Mouse (Mus musculus) MEL (cell line): Measurements from ENCODE around the gene Eml1.

Experiments used
- CHD2 ChIP-seq: IDR thresholded peaks from 2 replicates; pipeline ENCODE4 v1.6.1; 2011; ENCODE audit warnings: low read length, improper control_type of control experiment
- CTCF ChIP-seq, 3 experiments: IDR thresholded peaks in 2 of 3; conservative IDR thresholded peaks in 1 of 3; 2 replicates each; pipeline ENCODE4 v1.5.1; 2011 to 2012; ENCODE audit warnings: low read length in 3 of 3, low read depth in 2 of 3, mild to moderate bottlenecking in 2 of 3, improper control_type of control experiment in 1 of 3, inconsistent platforms in 1 of 3, mixed read lengths in 1 of 3, moderate library complexity in 1 of 3; ENCODE audit not compliant: control insufficient read depth in 1 of 3, insufficient read depth in 1 of 3, poor library complexity in 1 of 3, severe bottlenecking in 1 of 3
- EP300 ChIP-seq, 2 experiments: IDR thresholded peaks; 2 replicates each; pipeline ENCODE4 v1.6.1; 2011; ENCODE audit warnings: improper control_type of control experiment in 2 of 2, low read length in 2 of 2, low read depth in 1 of 2, mild to moderate bottlenecking in 1 of 2
- GABPA ChIP-seq: IDR thresholded peaks from 2 replicates; pipeline ENCODE4 v1.6.1; 2012; ENCODE audit warnings: low read depth, mild to moderate bottlenecking, inconsistent platforms, low read length, improper control_type of control experiment, moderate library complexity
- MAFK ChIP-seq: IDR thresholded peaks from 2 replicates; pipeline ENCODE4 v1.6.1; 2011; ENCODE audit warnings: low read depth, mild to moderate bottlenecking, low read length, improper control_type of control experiment, borderline replicate concordance
- MAX ChIP-seq: IDR thresholded peaks from 2 replicates; pipeline ENCODE4 v1.6.1; 2011; ENCODE audit warnings: low read length, improper control_type of control experiment
- POLR2A ChIP-seq, 2 experiments: IDR thresholded peaks; 2 replicates each; pipeline ENCODE4 v1.6.1; 2011 to 2012; ENCODE audit warnings: low read length in 2 of 2, mild to moderate bottlenecking in 2 of 2, control low read depth in 1 of 2, improper control_type of control experiment in 1 of 2, low read depth in 1 of 2, moderate library complexity in 1 of 2; ENCODE audit not compliant: control insufficient read depth in 1 of 2, insufficient read depth in 1 of 2, poor library complexity in 1 of 2
- SIN3A ChIP-seq: IDR thresholded peaks from 2 replicates; pipeline ENCODE4 v1.6.1; 2012; ENCODE audit warnings: low read length, improper control_type of control experiment, inconsistent platforms
- SMC3 ChIP-seq: IDR thresholded peaks from 2 replicates; pipeline ENCODE4 v1.6.1; 2011; ENCODE audit warnings: low read depth, low read length, improper control_type of control experiment
- TAL1 ChIP-seq: IDR thresholded peaks from 2 replicates; pipeline ENCODE4 v1.6.1; 2012; ENCODE audit warnings: mild to moderate bottlenecking, inconsistent platforms, low read length, moderate library complexity, mixed read lengths
- TBP ChIP-seq: IDR thresholded peaks from 2 replicates; pipeline ENCODE4 v1.8.0; 2011; ENCODE audit warnings: low read depth, low read length, improper control_type of control experiment
- TCF12 ChIP-seq: IDR thresholded peaks from 2 replicates; pipeline ENCODE4 v1.6.1; 2014; ENCODE audit warnings: low read depth, mild to moderate bottlenecking, inconsistent platforms, low read length, improper control_type of control experiment, moderate library complexity

- no peak for TF ChIP-seq POLR2A (IDR thresholded peaks at IDR 0.05; ENCODE audit: control insufficient read depth in 1 of 2, insufficient read depth in 1 of 2, low read depth in 1 of 2, low read length in 2 of 2, poor library complexity in 1 of 2)
- no peak for TF ChIP-seq TBP
- TF ChIP-seq MAFK = no peak
- no peak for TF ChIP-seq EP300 (IDR thresholded peaks at IDR 0.05; ENCODE audit: low read depth in 1 of 2, low read length in 2 of 2)
- no peak for TF ChIP-seq CTCF (IDR thresholded peaks at IDR 0.05 in 2 of 3, conservative IDR thresholded peaks at IDR 0.05 in 1 of 3; ENCODE audit: control insufficient read depth in 1 of 3, insufficient read depth in 1 of 3, low read depth in 2 of 3, low read length in 3 of 3, poor library complexity in 1 of 3, severe bottlenecking in 1 of 3)
- no peak for TF ChIP-seq TCF12
- TF ChIP-seq SIN3A = no peak
- no peak for TF ChIP-seq SMC3
- no peak for TF ChIP-seq GABPA
- no peak for TF ChIP-seq MAX
- no peak for TF ChIP-seq TAL1
- no peak for TF ChIP-seq CHD2
Observed at GRCm38 (mm10) chr12:108355271-108355670, 15.5 kb upstream of the Eml1 start.
